Mouse (Mus musculus): ENCODE measurements around the gene Wdr27.

- TF ChIP-seq CTCF (IDR thresholded peaks at IDR 0.05; ENCODE audit: control insufficient read depth, insufficient read depth, low read length) (no peak), POLR2A (IDR thresholded peaks at IDR 0.05; ENCODE audit: borderline replicate concordance, control insufficient read depth, low read depth, low read length) (no peak)
Measured at GRCm38 (mm10) chr17:14770377-14770776, 172.6 kb downstream of the Wdr27 start.
